Mouse (Mus musculus) right cerebral cortex, postnatal 10 days (tissue): Measurements from ENCODE around the gene Bcas3.

ENCODE experiments used
- DNase-seq, 2 experiments: peaks; one replicate each; pipeline ENCODE4 v3.0.0; 2021; ENCODE audit warnings: low spot score in 2 of 2

Gene Bcas3

DNA sequence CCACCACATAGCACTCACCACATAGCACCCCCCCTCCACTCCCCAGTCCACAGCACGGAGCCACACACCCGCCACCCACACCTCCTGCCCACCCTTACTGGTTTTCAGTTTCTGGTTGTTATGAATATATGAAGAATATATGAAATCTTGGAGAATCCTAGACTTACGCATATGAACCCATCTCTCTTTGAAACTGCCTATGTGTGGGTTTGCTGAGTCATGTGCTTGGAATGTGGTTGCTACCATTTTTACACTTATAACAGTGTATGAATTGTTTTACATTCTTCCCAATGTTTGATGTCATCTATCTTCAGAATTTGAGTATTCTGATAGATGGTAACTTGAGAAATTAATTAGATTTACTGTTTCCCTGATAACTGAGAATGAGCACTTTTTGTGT lies 26.1 kb downstream of the Bcas3 start:
- no peak for DNase-seq

GRCm38 (mm10) chr11:85380046-85380445 lies 27.1 kb downstream of the Bcas3 start:
- DNase-seq = no peak

DNA sequence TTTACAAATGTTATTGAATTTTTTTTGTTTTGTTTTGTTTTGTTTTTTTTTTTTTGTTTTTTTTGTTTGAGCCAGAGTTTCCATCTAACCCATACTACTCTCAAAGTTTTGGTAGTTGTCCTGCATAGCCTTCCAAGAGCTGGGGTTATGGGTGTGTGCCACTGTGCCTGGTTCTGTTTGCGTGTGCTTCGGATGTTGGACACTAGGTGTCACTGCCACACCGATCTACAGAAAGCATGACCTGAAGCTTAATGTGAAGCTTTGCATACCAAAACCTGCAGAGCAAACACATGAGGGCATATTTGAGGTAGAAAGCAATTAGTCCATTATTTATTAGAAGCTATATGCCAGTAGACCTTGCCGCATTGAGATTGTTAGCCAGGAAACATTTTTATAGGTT lies 29.1 kb downstream of the Bcas3 start:
- DNase-seq = peak; percentile 73 to 80

DNA sequence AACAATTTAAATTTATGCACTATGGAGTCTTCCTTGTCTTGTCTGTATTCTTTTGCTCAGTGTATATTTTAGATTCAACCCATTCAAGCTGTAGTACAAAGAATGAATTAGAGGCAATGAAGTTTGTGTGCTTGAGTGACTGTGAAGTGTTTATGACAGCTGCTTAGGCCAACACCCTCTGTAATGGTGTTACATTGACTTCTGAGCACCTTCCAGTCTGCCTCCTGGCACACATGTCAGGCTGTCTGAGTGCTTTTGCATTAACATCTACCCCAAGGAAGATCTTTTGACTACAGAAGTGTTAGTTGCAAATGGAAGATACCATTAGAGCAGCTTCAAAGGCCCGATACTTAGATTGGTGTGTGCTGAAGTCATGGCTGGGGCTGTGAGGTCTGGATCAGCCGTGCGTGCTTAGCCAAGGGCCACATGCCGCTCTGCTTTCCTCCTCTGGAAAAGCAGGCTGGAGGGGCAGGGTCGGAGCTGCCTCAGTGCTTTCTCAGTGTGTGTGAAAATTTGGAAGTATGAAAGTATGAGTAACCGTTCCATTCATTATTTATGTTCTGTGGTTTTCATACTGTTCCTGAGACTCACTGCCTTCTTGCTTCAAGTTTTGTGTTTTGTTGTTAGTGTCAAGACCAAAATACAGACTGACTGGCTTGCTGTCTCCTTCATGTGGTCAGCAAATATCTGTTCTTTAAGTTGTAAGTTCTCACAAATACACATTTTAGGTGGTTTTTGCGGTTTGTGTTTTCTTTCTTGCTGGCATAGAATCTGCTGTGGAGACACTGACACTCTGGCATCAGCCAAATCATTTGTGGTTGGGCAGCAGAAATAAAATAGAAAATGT lies 31.2 kb downstream of the Bcas3 start:
- DNase-seq = no peak

- no peak for DNase-seq
Measured at GRCm38 (mm10) chr11:85392179-85392863, 39.4 kb downstream of the Bcas3 start.

DNA sequence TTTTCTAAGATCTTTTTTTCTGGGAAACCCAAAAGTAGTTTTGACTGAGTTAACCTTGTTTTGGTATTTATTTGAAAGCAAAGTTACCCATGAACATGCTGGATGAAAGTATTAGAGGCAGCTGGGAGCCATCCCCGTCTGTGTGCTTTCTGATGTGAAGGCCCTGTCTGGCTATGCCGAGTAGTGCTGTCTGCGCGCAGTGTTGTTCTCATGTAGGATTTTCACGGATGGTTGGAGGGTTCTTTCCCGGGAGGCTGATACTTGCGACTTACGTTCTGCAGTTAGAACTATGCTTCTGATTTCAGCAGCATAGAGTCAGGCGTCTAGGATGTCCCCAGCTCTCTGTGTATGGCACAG lies 39.9 kb downstream of the Bcas3 start:
- no peak for DNase-seq

- DNase-seq = no peak
Measured at GRCm38 (mm10) chr11:85393990-85394389, 41.0 kb downstream of the Bcas3 start.

- DNase-seq = no peak
Measured at GRCm38 (mm10) chr11:85395361-85395760, 42.4 kb downstream of the Bcas3 start.

DNA sequence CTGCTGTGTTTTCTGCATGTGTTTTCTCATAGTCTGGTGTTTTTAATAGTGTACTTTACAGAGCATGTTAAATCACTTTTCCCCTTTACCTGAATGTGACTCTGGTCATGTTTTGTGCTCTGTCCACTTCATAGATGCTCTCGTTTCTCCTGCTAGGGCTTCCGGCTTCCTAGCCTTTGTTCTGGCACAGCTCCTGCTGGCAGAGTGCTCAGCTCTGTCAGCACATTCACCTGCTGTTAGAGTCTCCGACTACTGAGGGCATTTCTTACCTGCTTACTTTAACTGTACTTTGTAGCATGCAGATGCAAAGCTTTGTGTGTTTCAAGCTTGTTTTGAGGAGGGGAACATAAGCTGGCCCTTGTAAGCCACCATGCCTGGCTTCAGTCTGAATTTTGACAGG lies 53.6 kb downstream of the Bcas3 start:
- no peak for DNase-seq

GRCm38 (mm10) chr11:85407700-85408099 lies 54.7 kb downstream of the Bcas3 start:
- no peak for DNase-seq

DNA sequence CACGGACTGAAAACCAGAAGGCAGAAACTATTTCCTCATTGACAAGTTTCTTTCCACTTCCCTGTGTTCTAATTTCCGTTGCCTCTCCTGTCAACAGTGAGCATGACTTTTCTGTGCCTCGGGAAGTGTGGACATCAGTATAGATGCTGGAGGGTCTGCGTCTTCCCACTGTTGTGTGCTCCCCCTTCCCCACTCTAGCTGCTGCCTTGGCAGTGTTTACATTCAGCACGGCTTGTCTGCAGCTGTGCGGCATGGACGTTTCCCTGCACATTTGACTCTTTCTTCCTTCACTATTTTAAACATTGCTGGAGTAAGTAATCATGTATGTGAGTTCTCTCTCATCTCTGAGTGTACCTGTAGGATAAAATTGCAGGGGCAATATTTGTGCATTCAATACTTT lies 59.4 kb downstream of the Bcas3 start:
- DNase-seq = no peak

DNA sequence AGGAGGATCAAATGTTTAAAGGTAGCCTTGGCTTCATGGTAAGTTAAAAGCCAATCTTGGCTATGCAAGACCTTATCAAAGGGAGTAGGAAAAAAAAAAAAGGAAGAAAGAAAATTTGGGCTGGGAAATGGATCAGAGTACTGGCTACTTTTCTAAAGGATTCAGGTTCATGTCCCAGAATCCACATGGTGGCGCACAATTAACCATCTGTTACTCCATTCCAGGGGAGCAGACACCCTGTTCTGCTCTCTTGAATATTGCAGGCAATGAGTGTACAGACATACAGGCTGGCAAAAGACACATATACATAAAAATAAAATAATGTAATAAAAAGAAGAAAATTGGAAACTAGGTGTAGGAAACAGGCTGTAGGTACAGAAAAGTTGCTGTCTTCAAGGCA lies 61.5 kb downstream of the Bcas3 start:
- no peak for DNase-seq

- no peak for DNase-seq
Measured at GRCm38 (mm10) chr11:85427353-85427752, 74.4 kb downstream of the Bcas3 start.

DNA sequence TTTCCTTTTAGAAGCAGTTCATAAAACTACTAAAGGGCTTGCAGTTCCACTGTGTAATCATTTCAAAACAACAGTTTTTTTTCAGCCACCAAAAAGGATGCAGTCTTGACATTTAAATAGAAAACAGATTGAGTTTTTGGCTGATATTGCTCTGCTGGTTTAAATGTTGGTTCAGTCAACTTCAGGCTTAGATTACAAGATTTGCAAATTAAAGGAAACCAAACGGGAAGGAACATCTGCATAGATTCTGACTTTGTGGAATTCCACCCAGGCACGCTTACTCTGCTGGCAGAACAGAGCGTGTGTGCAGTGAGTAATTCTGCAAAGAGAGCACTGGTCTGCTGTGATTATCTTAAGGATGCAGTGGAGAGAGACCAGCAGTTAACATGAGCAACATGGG lies 75.3 kb downstream of the Bcas3 start:
- DNase-seq = no peak

DNA sequence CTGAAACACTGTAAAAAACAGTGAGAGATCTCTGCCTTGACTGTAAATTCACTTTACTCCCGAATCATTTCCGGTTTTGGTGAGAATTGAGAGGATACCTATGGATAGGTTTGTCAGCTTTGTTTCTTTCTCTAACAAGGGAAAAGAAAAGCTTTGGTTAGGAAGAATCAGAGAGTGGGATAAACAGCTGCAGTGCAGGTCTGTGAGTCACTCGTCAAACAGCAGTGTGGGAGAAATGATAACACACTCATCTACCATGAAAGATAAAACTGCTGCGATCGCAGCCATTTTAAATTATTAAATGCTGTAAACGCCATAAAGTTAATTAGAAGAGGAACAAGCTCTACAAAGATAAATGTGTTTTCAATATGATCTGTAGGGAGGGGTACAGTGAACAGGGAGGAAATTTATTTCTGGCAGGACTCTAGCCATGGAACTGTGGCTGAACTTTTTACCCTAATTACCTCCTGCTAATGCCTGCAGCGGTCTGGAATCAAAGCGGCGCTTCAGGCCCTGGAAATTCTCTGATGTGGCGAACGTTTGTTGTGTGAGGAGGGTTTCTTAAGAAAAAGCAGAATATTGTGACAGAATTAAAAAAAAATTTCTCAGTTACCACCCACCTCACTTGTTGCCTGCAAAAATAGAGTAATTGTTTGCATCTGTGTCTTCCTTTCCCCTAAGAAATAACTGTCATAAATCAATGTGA lies 77.9 kb downstream of the Bcas3 start:
- DNase-seq = no peak

GRCm38 (mm10) chr11:85447375-85447774 lies 94.4 kb downstream of the Bcas3 start:
- DNase-seq = no peak

- DNase-seq = no peak
Measured at GRCm38 (mm10) chr11:85453598-85454304, 100.8 kb downstream of the Bcas3 start.

DNA sequence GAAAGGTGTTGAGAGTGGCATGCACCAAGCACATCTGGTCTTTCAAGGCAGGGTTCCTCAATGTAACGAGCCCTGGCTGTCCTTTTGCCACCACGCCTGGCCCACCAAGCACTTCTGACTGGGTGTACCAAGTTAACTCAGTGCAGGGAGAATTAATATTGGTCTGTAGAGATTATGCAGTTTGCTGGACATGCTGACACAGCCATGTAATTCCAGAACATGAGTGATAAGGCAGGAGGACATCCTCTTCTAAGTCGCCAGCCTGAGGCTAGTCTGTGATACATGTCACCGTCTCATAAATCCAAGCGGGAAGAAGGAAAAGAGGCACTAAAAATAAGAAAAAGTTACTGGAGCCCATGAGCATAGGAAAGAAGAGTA lies 101.3 kb downstream of the Bcas3 start:
- no peak for DNase-seq

DNA sequence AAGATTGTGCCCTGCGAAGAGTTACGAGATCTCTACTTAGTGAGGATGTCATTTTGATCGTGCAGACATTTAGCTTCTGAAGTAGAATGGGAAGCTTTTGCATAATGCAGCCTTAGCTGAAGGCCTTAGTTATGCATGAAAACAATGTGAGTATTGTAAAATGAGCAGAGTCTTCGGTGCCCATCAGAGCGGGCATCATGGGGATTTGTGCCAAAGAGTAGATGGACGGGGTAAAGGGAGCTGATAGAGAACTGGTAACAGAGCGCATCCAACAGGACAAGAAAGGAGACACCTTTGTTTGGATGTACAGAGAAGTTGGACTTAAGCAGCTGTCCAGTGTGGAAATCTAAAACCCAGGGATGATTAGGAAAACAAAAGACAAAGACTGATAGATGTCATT lies 108.6 kb downstream of the Bcas3 start:
- DNase-seq = no peak

GRCm38 (mm10) chr11:85469526-85469925 lies 116.6 kb downstream of the Bcas3 start:
- DNase-seq = peak; percentile 35 to 63

DNA sequence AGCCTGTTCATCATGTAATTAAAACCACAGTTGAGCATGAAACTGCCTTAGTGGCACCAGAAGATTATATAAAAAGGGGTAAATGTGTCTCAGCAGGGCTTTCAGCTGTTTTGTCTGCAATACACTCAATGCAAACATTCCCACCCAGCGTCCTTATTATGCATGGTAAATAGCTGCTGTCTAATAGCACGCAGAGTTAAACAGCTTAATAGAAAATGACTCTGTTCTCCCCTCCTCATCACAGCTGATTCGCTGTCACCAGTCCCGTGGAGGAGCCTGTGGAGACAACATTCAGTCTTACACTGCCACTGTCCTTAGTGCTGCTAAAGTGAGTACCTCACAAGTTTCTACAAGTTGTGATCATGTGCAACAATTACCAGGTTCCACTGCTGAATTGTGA lies 117.5 kb downstream of the Bcas3 start:
- DNase-seq = no peak

DNA sequence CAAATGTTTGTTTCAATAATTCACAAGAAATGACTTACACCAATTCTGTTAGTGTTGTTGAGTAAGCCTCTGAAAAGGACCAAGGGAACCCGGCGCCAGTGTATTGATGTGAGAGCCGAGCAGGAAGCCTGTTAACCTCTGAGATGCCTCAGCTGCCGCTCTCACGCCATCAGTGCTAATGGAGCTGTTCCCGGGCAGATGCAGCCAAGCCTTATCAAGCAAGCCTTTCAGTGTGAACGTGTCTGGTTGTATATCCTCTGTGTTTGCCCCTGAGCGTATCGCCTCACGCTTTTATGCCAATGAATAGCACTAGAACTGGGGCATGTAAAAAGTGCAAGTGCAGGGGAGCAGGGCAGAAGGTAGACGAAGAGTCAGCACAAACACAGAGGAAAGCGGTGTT lies 121.4 kb downstream of the Bcas3 start:
- DNase-seq = no peak
